Mouse (Mus musculus): ENCODE data around the gene Ntng2. TPM values are rescaled to one million over a fixed set of nuclear protein-coding genes. Genes with fewer than 3 reads are reported as not detected.
A peak's percentile ranks its signal among the peaks of the same experiment; 100 is the strongest.

Gene Ntng2
- polyA plus RNA-seq, 1 experiment from 2014 or later, result 10.6 TPM

GRCm38 (mm10) chr2:29246275-29246674, 6.5 kb downstream of the Ntng2 start:
- Histone ChIP-seq H3K4me3 (ENCODE audit: low read depth, low read length) (no peak overlapping the region; the same call in 1 of the 2 replicates), H3K36me3 (ENCODE audit: control insufficient read depth, insufficient read depth, low read length) (no peaks in the 10 kb centered on the region), H3K4me2 (ENCODE audit: low read length) (peak overlapping the region; percentile 98), H3K9ac (ENCODE audit: low read depth, low read length) (no peak overlapping the region), H3K4me1 (ENCODE audit: control insufficient read depth, insufficient read depth, low read length) (peaks cover 27% of the 10 kb centered on the region), H3K9me3 (replicated peaks; ENCODE audit: control insufficient read depth, low read length, poor library complexity, severe bottlenecking) (no peaks in the 10 kb centered on the region), H3K27me3 (ENCODE audit: control insufficient read depth, insufficient read depth, low read depth, low read length) (peaks cover 9% of the 10 kb centered on the region), H3K27ac (ENCODE audit: low read length) (no peak overlapping the region)
- 27% methylated on average over 3 of the region's 3 CpGs for WGBS
- ATAC-seq, result 0 out of 2 replicates have a peak, but pooled peaks have one; percentile 30

GRCm38 (mm10) chr2:29245341-29245779, 7.4 kb downstream of the Ntng2 start:
- no peaks in the 10 kb centered on the region for H3K36me3 ChIP-seq (ENCODE audit: control insufficient read depth, insufficient read depth, low read length)
- no peak overlapping the region for H3K27ac ChIP-seq (ENCODE audit: low read length)
- H3K4me3 ChIP-seq (ENCODE audit: low read depth, low read length), result no peak overlapping the region
- 36% methylated on average over 10 of the region's 10 CpGs for WGBS
- H3K9ac ChIP-seq (ENCODE audit: low read depth, low read length), result no peak overlapping the region
- no peaks in the 10 kb centered on the region for H3K9me3 ChIP-seq (replicated peaks; ENCODE audit: control insufficient read depth, low read length, poor library complexity, severe bottlenecking)
- H3K4me2 ChIP-seq (ENCODE audit: low read length), result peak overlapping the region; percentile 98
- ATAC-seq, result peak; percentile 47; the same call in 1 of the 2 replicates
- peaks cover 9% of the 10 kb centered on the region for H3K27me3 ChIP-seq (ENCODE audit: control insufficient read depth, insufficient read depth, low read depth, low read length)
- H3K4me1 ChIP-seq (ENCODE audit: control insufficient read depth, insufficient read depth, low read length), result peaks cover 20% of the 10 kb centered on the region

GRCm38 (mm10) chr2:29239329-29239728, 13.5 kb downstream of the Ntng2 start:
- no peak for ATAC-seq
- no peaks in the 10 kb centered on the region for H3K9me3 ChIP-seq (replicated peaks; ENCODE audit: control insufficient read depth, low read length, poor library complexity, severe bottlenecking)
- no peaks in the 10 kb centered on the region for H3K36me3 ChIP-seq (ENCODE audit: control insufficient read depth, insufficient read depth, low read length)
- WGBS, result 57% methylated on average over 17 of the region's 17 CpGs
- H3K4me1 ChIP-seq (ENCODE audit: control insufficient read depth, insufficient read depth, low read length), result 0 out of 2 replicates have a peak, but pooled peaks cover 2% of the 10 kb centered on the region
- no peaks in the 10 kb centered on the region for H3K27me3 ChIP-seq (ENCODE audit: control insufficient read depth, insufficient read depth, low read depth, low read length)
- H3K27ac ChIP-seq (ENCODE audit: low read length), result no peak overlapping the region
- no peak overlapping the region for H3K4me2 ChIP-seq (ENCODE audit: low read length)
- H3K4me3 ChIP-seq (ENCODE audit: low read depth, low read length), result no peak overlapping the region
- no peak overlapping the region for H3K9ac ChIP-seq (ENCODE audit: low read depth, low read length)

- Histone ChIP-seq H3K4me1 (ENCODE audit: control insufficient read depth, insufficient read depth, low read length) (0 out of 2 replicates have a peak, but pooled peaks cover 2% of the 10 kb centered on the region), H3K9me3 (replicated peaks; ENCODE audit: control insufficient read depth, low read length, poor library complexity, severe bottlenecking) (no peaks in the 10 kb centered on the region), H3K9ac (ENCODE audit: low read depth, low read length) (no peak overlapping the region), H3K27ac (ENCODE audit: low read length) (no peak overlapping the region), H3K36me3 (ENCODE audit: control insufficient read depth, insufficient read depth, low read length) (no peaks in the 10 kb centered on the region), H3K4me3 (ENCODE audit: low read depth, low read length) (no peak overlapping the region), H3K27me3 (ENCODE audit: control insufficient read depth, insufficient read depth, low read depth, low read length) (no peaks in the 10 kb centered on the region), H3K4me2 (ENCODE audit: low read length) (no peak overlapping the region)
- 24% methylated on average over 4 of the region's 4 CpGs for WGBS
- ATAC-seq, result no peak
Observed at GRCm38 (mm10) chr2:29237623-29238022, 15.2 kb downstream of the Ntng2 start.

- no peak for ATAC-seq
- H3K4me2 ChIP-seq (ENCODE audit: low read length), result no peak overlapping the region
- H3K27ac ChIP-seq (ENCODE audit: low read length), result no peak overlapping the region
- H3K27me3 ChIP-seq (ENCODE audit: control insufficient read depth, insufficient read depth, low read depth, low read length), result no peaks in the 10 kb centered on the region
- no peaks in the 10 kb centered on the region for H3K36me3 ChIP-seq (ENCODE audit: control insufficient read depth, insufficient read depth, low read length)
- no peaks in the 10 kb centered on the region for H3K9me3 ChIP-seq (replicated peaks; ENCODE audit: control insufficient read depth, low read length, poor library complexity, severe bottlenecking)
- WGBS, result 77% methylated on average over 7 of the region's 7 CpGs
- H3K4me1 ChIP-seq (ENCODE audit: control insufficient read depth, insufficient read depth, low read length), result 0 out of 2 replicates have a peak, but pooled peaks cover 2% of the 10 kb centered on the region
- H3K4me3 ChIP-seq (ENCODE audit: low read depth, low read length), result no peak overlapping the region
- no peak overlapping the region for H3K9ac ChIP-seq (ENCODE audit: low read depth, low read length)
Observed at GRCm38 (mm10) chr2:29235811-29236210, 17.0 kb downstream of the Ntng2 start.

GRCm38 (mm10) chr2:29235026-29235425, 17.8 kb downstream of the Ntng2 start:
- Histone ChIP-seq H3K36me3 (ENCODE audit: control insufficient read depth, insufficient read depth, low read length) (no peaks in the 10 kb centered on the region), H3K27ac (ENCODE audit: low read length) (no peak overlapping the region), H3K4me1 (ENCODE audit: control insufficient read depth, insufficient read depth, low read length) (peaks cover 4% of the 10 kb centered on the region; the same call in 1 of the 2 replicates), H3K9ac (ENCODE audit: low read depth, low read length) (no peak overlapping the region), H3K4me3 (ENCODE audit: low read depth, low read length) (no peak overlapping the region), H3K4me2 (ENCODE audit: low read length) (no peak overlapping the region), H3K9me3 (replicated peaks; ENCODE audit: control insufficient read depth, low read length, poor library complexity, severe bottlenecking) (no peaks in the 10 kb centered on the region), H3K27me3 (ENCODE audit: control insufficient read depth, insufficient read depth, low read depth, low read length) (no peaks in the 10 kb centered on the region)
- WGBS, result 66% methylated on average over 3 of the region's 3 CpGs
- ATAC-seq, result no peak

- Histone ChIP-seq H3K4me1 (ENCODE audit: control insufficient read depth, insufficient read depth, low read length) (peaks cover 3% of the 10 kb centered on the region; the same call in 1 of the 2 replicates), H3K27ac (ENCODE audit: low read length) (no peak overlapping the region), H3K4me2 (ENCODE audit: low read length) (no peak overlapping the region), H3K9ac (ENCODE audit: low read depth, low read length) (no peak overlapping the region), H3K4me3 (ENCODE audit: low read depth, low read length) (no peak overlapping the region), H3K36me3 (ENCODE audit: control insufficient read depth, insufficient read depth, low read length) (no peaks in the 10 kb centered on the region), H3K27me3 (ENCODE audit: control insufficient read depth, insufficient read depth, low read depth, low read length) (no peaks in the 10 kb centered on the region), H3K9me3 (replicated peaks; ENCODE audit: control insufficient read depth, low read length, poor library complexity, severe bottlenecking) (no peaks in the 10 kb centered on the region)
- no peak for ATAC-seq
- WGBS, result 63% methylated on average over 4 of the region's 4 CpGs
Observed at GRCm38 (mm10) chr2:29234002-29234401, 18.8 kb downstream of the Ntng2 start.

- no peak overlapping the region; the same call in 1 of the 2 replicates for H3K27ac ChIP-seq (ENCODE audit: low read length)
- 58% methylated on average over 9 of the region's 9 CpGs for WGBS
- no peak overlapping the region for H3K4me3 ChIP-seq (ENCODE audit: low read depth, low read length)
- H3K9ac ChIP-seq (ENCODE audit: low read depth, low read length), result no peak overlapping the region
- no peak overlapping the region for H3K4me2 ChIP-seq (ENCODE audit: low read length)
- peaks cover 3% of the 10 kb centered on the region; the same call in 1 of the 2 replicates for H3K4me1 ChIP-seq (ENCODE audit: control insufficient read depth, insufficient read depth, low read length)
- ATAC-seq, result no peak
- H3K27me3 ChIP-seq (ENCODE audit: control insufficient read depth, insufficient read depth, low read depth, low read length), result no peaks in the 10 kb centered on the region
- no peaks in the 10 kb centered on the region for H3K9me3 ChIP-seq (replicated peaks; ENCODE audit: control insufficient read depth, low read length, poor library complexity, severe bottlenecking)
- H3K36me3 ChIP-seq (ENCODE audit: control insufficient read depth, insufficient read depth, low read length), result no peaks in the 10 kb centered on the region
Observed at GRCm38 (mm10) chr2:29230191-29230835, 22.5 kb downstream of the Ntng2 start.

GRCm38 (mm10) chr2:29226671-29227070, 26.1 kb downstream of the Ntng2 start:
- no peak for ATAC-seq
- Histone ChIP-seq H3K9ac (ENCODE audit: low read depth, low read length) (no peak overlapping the region; the same call in 1 of the 2 replicates), H3K9me3 (replicated peaks; ENCODE audit: control insufficient read depth, low read length, poor library complexity, severe bottlenecking) (no peaks in the 10 kb centered on the region), H3K27ac (ENCODE audit: low read length) (no peak overlapping the region), H3K36me3 (ENCODE audit: control insufficient read depth, insufficient read depth, low read length) (no peaks in the 10 kb centered on the region), H3K4me3 (ENCODE audit: low read depth, low read length) (no peak overlapping the region), H3K4me1 (ENCODE audit: control insufficient read depth, insufficient read depth, low read length) (peaks cover 3% of the 10 kb centered on the region; the same call in 1 of the 2 replicates), H3K4me2 (ENCODE audit: low read length) (no peak overlapping the region), H3K27me3 (ENCODE audit: control insufficient read depth, insufficient read depth, low read depth, low read length) (no peaks in the 10 kb centered on the region)
- 60% methylated on average over 4 of the region's 4 CpGs for WGBS
